Mouse (Mus musculus) liver, embryonic 14.5 days (tissue): Measurements from ENCODE around the gene Gen1.

ENCODE experiments used
- CTCF ChIP-seq: IDR thresholded peaks from 2 replicates; pipeline ENCODE4 v1.5.1; 2016; ENCODE audit warnings: antibody characterized with exemption, low read depth, control low read depth
- EP300 ChIP-seq: IDR thresholded peaks from 2 replicates; pipeline ENCODE4 v1.6.1; 2016; ENCODE audit warnings: antibody characterized with exemption, low read depth

GRCm38 (mm10) chr12:11276632-11277031, 11.0 kb upstream of the Gen1 start:
- TF ChIP-seq CTCF (no peak), EP300 (no peak)
